Mouse (Mus musculus): Measurements from ENCODE around the gene Hist1h2bn.
"Not testable (repeated sequence)": the region's sequence is repeated elsewhere in the genome, so short reads cannot be mapped to it uniquely, and the experiment has no call there.

The Hist1h2bn gene

GRCm38 (mm10) chr13:21755707-21756106 is 1.8 kb downstream of the Hist1h2bn start:
- TF ChIP-seq GATA4 (IDR thresholded peaks at IDR 0.05; ENCODE audit: insufficient replicate concordance, low read length) = no peak

GRCm38 (mm10) chr13:21778814-21779766 is 25.2 kb downstream of the Hist1h2bn start:
- TF ChIP-seq GATA4 (IDR thresholded peaks at IDR 0.05; ENCODE audit: insufficient replicate concordance, low read length) = no peak

- TF ChIP-seq GATA4 (IDR thresholded peaks at IDR 0.05; ENCODE audit: insufficient replicate concordance, low read length) = no peak
Observed at GRCm38 (mm10) chr13:21779767-21780731, 26.1 kb downstream of the Hist1h2bn start, which contains the start of gene Hist1h1b. TSS of gene Hist1h1b (minus strand) at chr13:21780625.

GRCm38 (mm10) chr13:21781021-21781555 is 27.2 kb downstream of the Hist1h2bn start:
- TF ChIP-seq GATA4 (IDR thresholded peaks at IDR 0.05; ENCODE audit: insufficient replicate concordance, low read length) = no peak

GRCm38 (mm10) chr13:21781639-21782038 is 27.7 kb downstream of the Hist1h2bn start:
- TF ChIP-seq GATA4 (IDR thresholded peaks at IDR 0.05; ENCODE audit: insufficient replicate concordance, low read length) = no peak

GRCm38 (mm10) chr13:21783255-21783617 is 29.3 kb downstream of the Hist1h2bn start, which contains the start of gene Hist1h3i:
TSS of gene Hist1h3i (minus strand) at chr13:21783370.
- no peak for TF ChIP-seq GATA4 (IDR thresholded peaks at IDR 0.05; ENCODE audit: insufficient replicate concordance, low read length)

- no peak for TF ChIP-seq GATA4 (IDR thresholded peaks at IDR 0.05; ENCODE audit: insufficient replicate concordance, low read length)
Observed at GRCm38 (mm10) chr13:21783734-21784161, 29.8 kb downstream of the Hist1h2bn start.

GRCm38 (mm10) chr13:21784311-21784710 is 30.4 kb downstream of the Hist1h2bn start:
- no peak for TF ChIP-seq GATA4 (IDR thresholded peaks at IDR 0.05; ENCODE audit: insufficient replicate concordance, low read length)

- no peak for TF ChIP-seq GATA4 (IDR thresholded peaks at IDR 0.05; ENCODE audit: insufficient replicate concordance, low read length)
Observed at GRCm38 (mm10) chr13:21786189-21786898, 32.4 kb downstream of the Hist1h2bn start.

GRCm38 (mm10) chr13:21786899-21787629 is 33.1 kb downstream of the Hist1h2bn start, which contains the start of the genes Hist1h2an and Hist1h2bp:
TSS of gene Hist1h2an (minus strand) at chr13:21787218.
TSS of gene Hist1h2bp (plus strand) at chr13:21787461.
- not testable (repeated sequence) for TF ChIP-seq GATA4 (IDR thresholded peaks at IDR 0.05; ENCODE audit: insufficient replicate concordance, low read length)

GRCm38 (mm10) chr13:21787760-21788593 is 34.1 kb downstream of the Hist1h2bn start:
- no peak for TF ChIP-seq GATA4 (IDR thresholded peaks at IDR 0.05; ENCODE audit: insufficient replicate concordance, low read length)

GRCm38 (mm10) chr13:21789925-21790324 is 36.0 kb downstream of the Hist1h2bn start:
- TF ChIP-seq GATA4 (IDR thresholded peaks at IDR 0.05; ENCODE audit: insufficient replicate concordance, low read length) = no peak

Measured in liver, adult (tissue).